Mouse (Mus musculus) heart, postnatal 0 days (tissue): ENCODE data around the gene Spink8. TPM values are rescaled to one million over a fixed set of nuclear protein-coding genes. Genes with fewer than 3 reads are reported as not detected.

ENCODE experiments used
- ATAC-seq: fragments of 200-750 bp; cut with Nextera tagmentation; 2 replicates; pipeline ENCODE4 v1.8.0; 2017; ENCODE audit warnings: low read depth, moderate number of reproducible peaks, moderate library complexity; ENCODE audit not compliant: insufficient read depth
- DNase-seq: peaks from one replicate; pipeline ENCODE4 v3.0.0-alpha.2; 2016; ENCODE audit warnings: low spot score
- H3K27ac ChIP-seq: fragments of 300-500 bp; sonication (generic); 2 replicates; pipeline ENCODE4 v1.5.1; 2014; ENCODE audit warnings: low read depth, mild to moderate bottlenecking
- H3K27me3 ChIP-seq: fragments of 300-500 bp; sonication (generic); 2 replicates; pipeline ENCODE4 v1.6.1; 2014; ENCODE audit warnings: low read length, mixed read lengths; ENCODE audit not compliant: control insufficient read depth, insufficient read depth
- H3K36me3 ChIP-seq: fragments of 300-500 bp; sonication (generic); replicated peaks from 2 replicates; pipeline ENCODE4 v1.6.1; 2014; ENCODE audit warnings: low read length, mixed read lengths; ENCODE audit not compliant: control insufficient read depth, insufficient read depth
- H3K4me1 ChIP-seq: fragments of 300-500 bp; sonication (generic); 2 replicates; pipeline ENCODE4 v1.6.1; 2014; ENCODE audit warnings: antibody characterized with exemption; ENCODE audit not compliant: control insufficient read depth, insufficient read depth
- H3K4me2 ChIP-seq: fragments of 300-500 bp; sonication (generic); 2 replicates; pipeline ENCODE4 v1.6.1; 2014; ENCODE audit warnings: low read depth, mild to moderate bottlenecking, low read length, moderate library complexity
- H3K4me3 ChIP-seq: fragments of 300-500 bp; sonication (generic); 2 replicates; pipeline ENCODE4 v1.5.1; 2014; ENCODE audit warnings: low read depth, low read length
- H3K9ac ChIP-seq: fragments of 300-500 bp; sonication (generic); replicated peaks from 2 replicates; pipeline ENCODE4 v1.6.1; 2014; ENCODE audit warnings: low read depth, low read length, mixed read lengths
- H3K9me3 ChIP-seq: fragments of 300-500 bp; sonication (generic); replicated peaks from 2 replicates; pipeline ENCODE4 v1.6.1; 2016; ENCODE audit warnings: low read length; ENCODE audit not compliant: control insufficient read depth
- CTCF ChIP-seq: IDR thresholded peaks from 2 replicates; pipeline ENCODE4 v1.5.1; 2016; ENCODE audit warnings: antibody characterized with exemption, control low read depth, low read depth
- EP300 ChIP-seq: IDR thresholded peaks from 2 replicates; pipeline ENCODE4 v1.6.1; 2016; ENCODE audit warnings: antibody characterized with exemption, low read depth
- WGBS: fragments of 180-500 bp; shearing (Covaris S2); extraction: QIAGEN DNeasy Blood & Tissue Kit; methylation state at CpG from one replicate; pipeline ENCODE4 v1.1.7; 2014; 5-methylcytosine and 5-hydroxymethylcytosine counted together
- polyA plus RNA-seq: library from polyadenylated mRNA; unstranded; fragments of >200 nt; fragmentation: Nextera tagmentation; extraction: Ambion mirVana; gene quantifications from 2 replicates; pipeline ENCODE4 v1.2.1, GENCODE M21; 2015
- total RNA-seq: library from RNA; depleted of rRNA; stranded (reverse); fragments of >200 nt; gene quantifications from 2 replicates; pipeline ENCODE4 v1.2.3, GENCODE M21; 2014; ENCODE audit warnings: low replicate concordance

Gene Spink8
- total and polyA plus RNA-seq, 2 experiments from 2014 or later = not detected

GRCm38 (mm10) chr9:109854341-109854740 lies 42.3 kb downstream of the Spink8 start:
- H3K4me2 ChIP-seq = no peak overlapping the region
- no peaks in the 10 kb centered on the region for H3K9me3 ChIP-seq
- H3K9ac ChIP-seq = no peak overlapping the region
- no peak overlapping the region for H3K27ac ChIP-seq
- ATAC-seq = no peak
- whole genome bisulfite sequencing = 84% methylated on average over 2 of the region's 2 CpGs
- TF ChIP-seq EP300 = no peak
- TF ChIP-seq CTCF = no peak
- H3K4me1 ChIP-seq = no peaks in the 10 kb centered on the region
- DNase-seq = no peak
- no peaks in the 10 kb centered on the region for H3K36me3 ChIP-seq
- no peak overlapping the region for H3K4me3 ChIP-seq
- no peaks in the 10 kb centered on the region for H3K27me3 ChIP-seq

- no peaks in the 10 kb centered on the region for H3K36me3 ChIP-seq
- WGBS = 55% methylated on average over 6 of the region's 6 CpGs
- H3K9ac ChIP-seq = no peak overlapping the region
- H3K4me1 ChIP-seq = no peaks in the 10 kb centered on the region
- no peak for ATAC-seq
- no peak overlapping the region for H3K27ac ChIP-seq
- no peak overlapping the region for H3K4me3 ChIP-seq
- TF ChIP-seq EP300 (no peak), CTCF (no peak)
- H3K27me3 ChIP-seq = no peaks in the 10 kb centered on the region
- H3K4me2 ChIP-seq = no peak overlapping the region
- H3K9me3 ChIP-seq = no peaks in the 10 kb centered on the region
- no peak for DNase-seq
Observed at GRCm38 (mm10) chr9:109855947-109856346, 43.9 kb downstream of the Spink8 start.

GRCm38 (mm10) chr9:109862397-109863044 lies 50.4 kb downstream of the Spink8 start:
- no peaks in the 10 kb centered on the region for H3K9me3 ChIP-seq
- ATAC-seq = 0 out of 2 replicates have a peak, but pooled peaks have one; percentile 39
- H3K27me3 ChIP-seq = 0 out of 2 replicates have a peak, but pooled peaks cover 7% of the 10 kb centered on the region
- TF ChIP-seq CTCF (peak; percentile 89), EP300 (no peak)
- no peaks in the 10 kb centered on the region for H3K36me3 ChIP-seq
- H3K4me2 ChIP-seq = peak overlapping the region; percentile 49
- peaks cover 6% of the 10 kb centered on the region; the same call in 1 of the 2 replicates for H3K4me1 ChIP-seq
- H3K4me3 ChIP-seq = peak overlapping the region; percentile 16; the same call in 1 of the 2 replicates
- H3K27ac ChIP-seq = no peak overlapping the region
- no peak overlapping the region for H3K9ac ChIP-seq
- WGBS = 9% methylated on average over 20 of the region's 20 CpGs
- DNase-seq = peak; percentile 60

GRCm38 (mm10) chr9:109863085-109863484 lies 51.0 kb downstream of the Spink8 start:
- ATAC-seq (no peak), DNase-seq (no peak)
- TF ChIP-seq EP300 = no peak
- TF ChIP-seq CTCF = no peak
- Histone ChIP-seq H3K4me1 (peaks cover 6% of the 10 kb centered on the region; the same call in 1 of the 2 replicates), H3K4me2 (peak overlapping the region; percentile 49; the same call in 1 of the 2 replicates), H3K27ac (no peak overlapping the region), H3K4me3 (0 out of 2 replicates have a peak overlapping the region, but pooled peaks have one; percentile 16), H3K36me3 (no peaks in the 10 kb centered on the region), H3K9me3 (no peaks in the 10 kb centered on the region), H3K27me3 (0 out of 2 replicates have a peak, but pooled peaks cover 7% of the 10 kb centered on the region), H3K9ac (no peak overlapping the region)
- WGBS = 8% methylated on average over 3 of the region's 3 CpGs

GRCm38 (mm10) chr9:109866218-109866617 lies 54.1 kb downstream of the Spink8 start:
- H3K36me3 ChIP-seq = no peaks in the 10 kb centered on the region
- H3K9ac ChIP-seq = no peak overlapping the region
- H3K4me3 ChIP-seq = no peak overlapping the region
- no peak for TF ChIP-seq EP300
- no peak for TF ChIP-seq CTCF
- 34% methylated on average over 2 of the region's 2 CpGs for WGBS
- no peaks in the 10 kb centered on the region for H3K9me3 ChIP-seq
- DNase-seq (no peak), ATAC-seq (no peak)
- peaks cover 6% of the 10 kb centered on the region; the same call in 1 of the 2 replicates for H3K4me1 ChIP-seq
- H3K27ac ChIP-seq = no peak overlapping the region
- 0 out of 2 replicates have a peak, but pooled peaks cover 7% of the 10 kb centered on the region for H3K27me3 ChIP-seq
- no peak overlapping the region for H3K4me2 ChIP-seq
